Mouse (Mus musculus) spleen, adult 2 months (tissue): ENCODE measurements around the gene Irf2.

Source experiments
- CTCF ChIP-seq: fragments of 200-500 bp; IDR thresholded peaks from 2 replicates; pipeline ENCODE4 v1.5.1; 2011; ENCODE audit warnings: mild to moderate bottlenecking, inconsistent platforms; ENCODE audit not compliant: insufficient read depth, insufficient read length, insufficient replicate concordance; ENCODE audit errors: extremely low read depth
- POLR2A ChIP-seq: fragments of 200-500 bp; IDR thresholded peaks from 2 replicates; pipeline ENCODE4 v1.6.1; 2011; ENCODE audit warnings: low read depth, low read length, inconsistent platforms

- TF ChIP-seq POLR2A = no peak
- TF ChIP-seq CTCF = no peak
These were observed 153.2 kb downstream of the Irf2 start for GRCm38 (mm10) chr8:46892511-46893273.
